Mouse (Mus musculus) thymus, postnatal 36 days (tissue): ENCODE measurements around the gene Zscan29.

Experiments
- DNase-seq, 2 experiments: peaks; one replicate each; pipeline ENCODE4 v3.0.0; 2022; ENCODE audit warnings: mixed read lengths in 2 of 2

The Zscan29 gene

GRCm38 (mm10) chr2:121170980-121171742 is at the start of gene Zscan29:
Gene Zscan29 (minus strand): TSS chr2:121171125.
- DNase-seq: peak; percentile 89 to 93

GRCm38 (mm10) chr2:121219994-121220393 is 49.1 kb upstream of the Zscan29 start:
- DNase-seq: no peak

- no peak for DNase-seq
Measured at GRCm38 (mm10) chr2:121219177-121219576, 48.3 kb upstream of the Zscan29 start.

GRCm38 (mm10) chr2:121214491-121214890 is 43.6 kb upstream of the Zscan29 start:
- no peak for DNase-seq

GRCm38 (mm10) chr2:121206541-121206940 is 35.6 kb upstream of the Zscan29 start:
- DNase-seq: no peak

GRCm38 (mm10) chr2:121204276-121204675 is 33.4 kb upstream of the Zscan29 start:
- DNase-seq: no peak

- DNase-seq: no peak
Measured at GRCm38 (mm10) chr2:121195466-121195865, 24.5 kb upstream of the Zscan29 start.

- no peak for DNase-seq
Measured at GRCm38 (mm10) chr2:121188530-121188929, 17.6 kb upstream of the Zscan29 start.

GRCm38 (mm10) chr2:121184142-121184541 is 13.2 kb upstream of the Zscan29 start:
- no peak for DNase-seq

- no peak for DNase-seq
Measured at GRCm38 (mm10) chr2:121183431-121183830, 12.5 kb upstream of the Zscan29 start.

- DNase-seq: no peak
Measured at GRCm38 (mm10) chr2:121178828-121179479, 8.0 kb upstream of the Zscan29 start.

GRCm38 (mm10) chr2:121170481-121170971 is 399 bp downstream of the Zscan29 start, which contains the start of gene Tubgcp4:
Gene Tubgcp4 (plus strand): TSS chr2:121170654.
- no peak for DNase-seq

- DNase-seq: peak; percentile 24 to 28
Measured at GRCm38 (mm10) chr2:121169902-121170301, 1.0 kb downstream of the Zscan29 start.

- no peak for DNase-seq
Measured at GRCm38 (mm10) chr2:121169173-121169572, 1.8 kb downstream of the Zscan29 start.

GRCm38 (mm10) chr2:121153100-121153499 is 17.8 kb downstream of the Zscan29 start:
- no peak for DNase-seq

GRCm38 (mm10) chr2:121149679-121150078 is 21.2 kb downstream of the Zscan29 start:
- no peak for DNase-seq

- no peak for DNase-seq
Measured at GRCm38 (mm10) chr2:121142415-121142814, 28.5 kb downstream of the Zscan29 start.

- no peak for DNase-seq
Measured at GRCm38 (mm10) chr2:121141216-121142035, 29.5 kb downstream of the Zscan29 start.

- DNase-seq: peak; percentile 89
Measured at GRCm38 (mm10) chr2:121140018-121140882, 30.7 kb downstream of the Zscan29 start, which contains the start of the genes Adal and Lcmt2. Gene Adal (plus strand): TSS chr2:121140428. Gene Lcmt2 (minus strand): TSS chr2:121140653.

- DNase-seq: peak in 1 of 2 experiments; percentile 2
Measured at GRCm38 (mm10) chr2:121139266-121140017, 31.5 kb downstream of the Zscan29 start.

- DNase-seq: peak; percentile 5 to 7
Measured at GRCm38 (mm10) chr2:121137371-121137770, 33.6 kb downstream of the Zscan29 start.
